Mouse (Mus musculus) B cell, adult 67 days (primary cell): Measurements from ENCODE around the gene Rpl10. TPM values are rescaled to one million over a fixed set of nuclear protein-coding genes. Genes with fewer than 3 reads are reported as not detected.

Experiments used
- total RNA-seq, 2 experiments: library from RNA; stranded (reverse); gene quantifications; 4 replicates each; pipeline ENCODE4 v1.2.4; 2023

The Rpl10 gene
- 100 to 1,000 TPM; 649 to 808 TPM for total RNA-seq

DNA sequence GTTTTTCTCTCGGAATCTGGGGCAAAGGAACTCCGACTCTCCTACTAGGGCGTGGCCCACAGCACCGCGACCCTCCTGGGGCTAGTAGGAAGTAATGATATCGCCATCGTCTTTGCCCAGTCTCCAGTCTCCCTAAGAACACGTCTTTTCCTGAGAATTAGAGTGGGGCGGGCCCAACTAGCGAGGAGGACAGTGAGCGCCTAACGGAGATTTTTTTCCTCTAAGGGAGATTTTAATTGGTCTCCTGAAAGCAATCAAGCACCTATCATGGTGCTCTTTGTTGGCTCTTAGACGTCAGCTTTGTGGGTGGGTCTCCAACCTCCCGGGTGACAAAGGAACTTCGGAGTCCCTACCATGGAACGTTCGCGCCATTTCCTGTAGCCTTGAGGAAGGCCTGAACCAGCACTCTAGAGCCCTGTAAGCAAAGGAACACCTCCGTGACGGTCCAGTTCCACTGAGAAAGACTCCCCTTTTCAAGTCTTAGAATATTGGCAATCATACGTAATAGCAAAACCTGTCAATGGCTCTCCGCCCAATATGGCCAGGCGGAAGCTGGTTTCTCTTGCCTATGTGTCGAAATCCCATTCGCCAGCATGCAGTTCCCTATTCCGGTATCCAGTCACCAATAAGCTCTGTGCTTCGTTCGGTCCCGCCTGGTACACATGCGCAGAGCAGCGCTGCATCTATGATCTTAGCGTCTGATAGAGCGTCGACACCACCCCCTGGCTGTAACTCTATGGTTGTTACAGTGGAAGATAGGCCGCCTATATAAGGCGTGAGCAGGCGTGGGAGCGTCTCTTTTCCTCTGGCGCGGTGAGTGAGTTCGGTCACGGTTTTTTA is at the start of gene Rpl10:
TSS of gene Rpl10 (plus strand) at position 751 of the 840 bp plus-strand sequence.

DNA sequence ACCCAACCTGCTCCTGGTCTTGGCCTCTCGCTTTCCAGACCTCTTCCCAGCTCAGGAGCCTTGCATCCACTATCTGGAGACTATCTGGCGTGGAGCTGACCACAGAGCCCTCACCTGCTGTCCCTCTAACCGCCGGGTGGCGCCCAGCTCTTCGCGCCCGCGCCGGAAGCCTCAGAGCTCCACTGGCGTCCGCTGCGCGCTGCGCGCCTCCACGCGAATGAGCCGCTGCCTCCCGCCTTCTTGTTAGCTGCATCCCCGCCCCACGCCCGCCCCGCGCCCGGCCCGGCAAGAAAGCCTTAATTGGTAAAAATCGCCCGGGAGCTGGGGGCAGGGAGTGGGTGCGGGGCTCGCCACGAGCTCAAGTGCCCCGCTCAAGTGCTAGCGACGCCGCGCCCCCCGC is 21.0 kb upstream of the Rpl10 start, which contains the start of gene Flna:
TSS of gene Flna (minus strand) at position 206 of the 400 bp plus-strand sequence.

GRCm38 (mm10) chrX:74254153-74254887 is 16.3 kb upstream of the Rpl10 start, which contains the start of gene Emd:
TSS of gene Emd (plus strand) at chrX:74254687.

GRCm38 (mm10) chrX:74281732-74282394 is 11.3 kb downstream of the Rpl10 start, which contains the start of the genes Taz and Dnase1l1:
TSS of gene Taz (plus strand) at chrX:74281912.
TSS of gene Dnase1l1 (minus strand) at chrX:74282337.

DNA sequence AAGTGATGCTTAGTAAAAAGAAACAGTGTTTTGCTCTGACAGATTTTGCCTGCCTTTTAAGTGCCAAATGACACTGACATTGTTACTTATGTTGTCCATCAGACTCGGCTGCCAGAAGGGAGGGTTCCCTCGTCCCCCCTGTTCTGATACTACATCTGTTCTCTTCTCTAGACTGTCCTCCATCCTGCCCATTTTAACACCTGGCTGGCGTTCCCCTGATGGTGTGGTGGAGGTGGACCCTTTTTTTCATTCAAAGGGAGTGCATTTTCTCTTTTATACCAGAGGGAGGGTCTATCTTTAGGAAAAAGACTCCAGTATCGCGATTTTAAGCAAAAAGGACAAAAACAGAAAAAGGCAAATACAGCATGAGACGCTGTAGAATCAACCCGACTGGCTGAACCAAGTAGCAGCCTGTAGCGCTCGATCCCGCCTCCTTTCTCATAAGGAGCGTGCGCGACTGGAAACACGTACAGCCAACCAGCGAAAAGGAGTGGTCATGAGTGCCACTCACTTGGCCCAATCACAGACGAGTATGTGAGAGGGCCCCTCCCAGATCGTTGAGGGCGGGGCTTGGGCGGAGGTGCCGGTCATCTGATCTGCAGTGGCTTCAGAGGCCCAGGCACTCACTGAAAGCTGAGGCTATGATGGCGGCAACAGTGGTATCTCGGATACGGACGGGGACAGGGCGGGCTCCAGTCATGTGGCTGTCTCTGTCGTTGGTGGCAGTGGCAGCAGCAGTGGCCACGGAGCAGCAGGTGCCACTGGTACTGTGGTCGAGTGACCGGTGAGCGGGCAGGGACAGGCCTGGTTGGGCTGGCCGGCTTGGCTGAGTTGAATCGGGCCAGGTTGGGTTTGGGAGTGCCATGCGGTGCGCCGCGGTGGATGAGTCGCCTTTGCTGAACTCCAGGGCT is 26.2 kb downstream of the Rpl10 start, which contains the start of gene Atp6ap1:
TSS of gene Atp6ap1 (plus strand) at position 560 of the 911 bp plus-strand sequence.

DNA sequence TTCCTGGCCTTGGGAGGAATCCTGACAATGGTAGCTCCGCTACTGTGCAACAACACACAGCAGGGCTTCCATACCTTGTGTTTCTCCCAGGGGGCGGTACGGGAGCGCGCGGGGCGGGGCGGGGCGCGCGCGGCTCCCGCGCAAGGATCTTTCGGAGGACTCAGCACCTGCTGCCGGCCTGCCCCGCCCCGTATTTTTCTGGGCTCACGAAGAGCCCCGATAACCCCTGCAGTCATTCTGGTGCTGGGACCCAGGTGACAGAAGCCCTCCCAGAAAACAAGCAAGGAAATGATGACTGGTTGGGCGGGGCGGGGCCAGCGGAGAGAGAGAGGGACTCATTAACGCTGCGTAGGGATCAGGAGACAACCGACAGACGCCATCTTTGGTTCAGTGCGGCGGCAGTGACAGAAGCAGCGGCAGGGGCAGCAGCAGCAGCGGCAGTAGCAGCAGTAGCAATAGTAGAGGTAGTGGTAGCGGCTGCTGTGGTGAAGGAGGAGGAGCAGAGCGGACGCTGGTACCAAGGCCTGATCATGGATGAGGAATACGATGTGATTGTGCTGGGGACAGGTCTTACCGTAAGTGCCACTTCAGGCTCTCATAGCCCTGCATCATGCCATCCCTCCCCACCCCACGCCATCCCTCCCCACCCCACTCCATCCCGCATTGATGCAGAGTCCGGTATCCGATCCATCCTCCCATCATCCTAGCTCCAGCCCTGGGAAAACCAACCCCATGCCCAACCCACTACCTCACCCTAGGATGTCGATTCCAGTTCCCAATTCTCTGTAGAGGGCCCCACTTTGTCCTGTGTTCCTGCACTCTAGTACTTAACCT is 34.5 kb downstream of the Rpl10 start, which contains the start of gene Gdi1:
TSS of gene Gdi1 (plus strand) at position 132 of the 834 bp plus-strand sequence.

GRCm38 (mm10) chrX:74312540-74313464 is 42.2 kb downstream of the Rpl10 start, which contains the start of gene Fam50a:
TSS of gene Fam50a (plus strand) at chrX:74313033.

Other genes with a start within 250 kb of the Rpl10 start
- gene Irak1, start 246.9 kb upstream of the Rpl10 start, total RNA-seq = 100 to 1,000 TPM; 162 to 201 TPM
- gene Opn1mw, start 143.3 kb upstream of the Rpl10 start, total RNA-seq = not detected
- gene Mecp2, start 135.4 kb upstream of the Rpl10 start, total RNA-seq = 10 to 100 TPM; 49.9 to 61.6 TPM
- gene Tex28, start 103.0 kb upstream of the Rpl10 start, total RNA-seq = not detected
- gene Tktl1, start 93.6 kb upstream of the Rpl10 start, total RNA-seq = under 1 TPM in 1 of 2 experiments, not detected in 1; 0.36 TPM
- 100 to 1,000 TPM; 521 to 524 TPM for gene Flna, start 21.0 kb upstream of the Rpl10 start, total RNA-seq
- 10 to 100 TPM; 72.5 to 81.1 TPM for gene Emd, start 16.1 kb upstream of the Rpl10 start, total RNA-seq
- gene Taz, start 11.1 kb downstream of the Rpl10 start, total RNA-seq = 100 to 1,000 TPM; 120 to 139 TPM
- 10 to 100 TPM; 18.5 to 21.2 TPM for gene Dnase1l1, start 11.5 kb downstream of the Rpl10 start, total RNA-seq
- gene Atp6ap1, start 26.3 kb downstream of the Rpl10 start, total RNA-seq = 100 to 1,000 TPM; 183 to 197 TPM
- gene Gdi1, start 34.2 kb downstream of the Rpl10 start, total RNA-seq = 100 to 1,000 TPM; 302 to 378 TPM
- gene Fam50a, start 42.2 kb downstream of the Rpl10 start, total RNA-seq = 100 to 1,000 TPM; 101 to 105 TPM
- gene Plxna3, start 58.3 kb downstream of the Rpl10 start, total RNA-seq = 10 to 100 TPM; 13.4 to 14.8 TPM
- gene Lage3, start 82.8 kb downstream of the Rpl10 start, total RNA-seq = 10 to 100 TPM; 26.8 to 27.2 TPM
- 10 to 100 TPM; 28.9 to 33.8 TPM for gene Ubl4a, start 102.4 kb downstream of the Rpl10 start, total RNA-seq
- gene Slc10a3, start 102.5 kb downstream of the Rpl10 start, total RNA-seq = 10 to 100 TPM; 18.5 to 20.6 TPM
- 10 to 100 TPM; 17.2 to 30.0 TPM for gene Fam3a, start 122.5 kb downstream of the Rpl10 start, total RNA-seq
- 10 to 100 TPM; 61.8 to 62.6 TPM for gene Ikbkg, start 122.5 kb downstream of the Rpl10 start, total RNA-seq
- gene G6pdx, start 158.4 kb downstream of the Rpl10 start, total RNA-seq = 10 to 100 TPM; 32.1 to 32.5 TPM
- gene Gm6880, start 210.6 kb downstream of the Rpl10 start, total RNA-seq = not detected